Mouse (Mus musculus) megakaryocyte, embryonic 14.5 days (primary cell): ENCODE results near the gene Atxn10. TPM values are rescaled to one million over a fixed set of nuclear protein-coding genes. Genes with fewer than 3 reads are reported as not detected.
"Not testable (repeated sequence)": the region's sequence is repeated elsewhere in the genome, so short reads cannot be mapped to it uniquely, and the experiment has no call there.

ENCODE experiments used
- H3K27me3 ChIP-seq: replicated peaks from 2 replicates; pipeline ENCODE3; 2012; ENCODE audit warnings: inconsistent platforms
- H3K36me3 ChIP-seq: replicated peaks from 2 replicates; pipeline ENCODE3; 2012; ENCODE audit warnings: low read length, inconsistent platforms, mixed read lengths
- H3K4me1 ChIP-seq: 2 replicates; pipeline ENCODE4 v1.6.1; 2012; ENCODE audit warnings: inconsistent platforms
- H3K4me3 ChIP-seq: replicated peaks from 2 replicates; pipeline ENCODE3; 2012; ENCODE audit warnings: moderate library complexity, mild to moderate bottlenecking, inconsistent platforms
- H3K9me3 ChIP-seq: 2 replicates; pipeline ENCODE4 v1.6.1; 2012; ENCODE audit warnings: inconsistent platforms
- FLI1 ChIP-seq: IDR thresholded peaks from 2 replicates; pipeline ENCODE4 v1.6.1; 2012; ENCODE audit warnings: low read length, inconsistent platforms, mixed read lengths
- GATA1 ChIP-seq: IDR thresholded peaks from 3 replicates; pipeline ENCODE4 v1.6.1; 2012; ENCODE audit warnings: mixed read lengths, low read length, inconsistent platforms, borderline replicate concordance
- polyA plus RNA-seq: library from polyadenylated mRNA; stranded (reverse); fragments of >175 nt; gene quantifications from 2 replicates; pipeline ENCODE4 v1.2.3, GENCODE M21; 2012; ENCODE audit warnings: low replicate concordance; ENCODE audit not compliant: insufficient read depth

The Atxn10 gene
- polyA plus RNA-seq, 1 experiment: 85.4 TPM

- Histone ChIP-seq H3K4me3 (no peak overlapping the region), H3K4me1 (peaks cover 9% of the 10 kb centered on the region), H3K27me3 (peaks cover 57% of the 10 kb centered on the region), H3K9me3 (peaks cover 19% of the 10 kb centered on the region), H3K36me3 (no peaks in the 10 kb centered on the region)
- TF ChIP-seq FLI1 (no peak), GATA1 (no peak)
These were observed 24.9 kb upstream of the Atxn10 start for GRCm38 (mm10) chr15:85311058-85311657.

- TF ChIP-seq FLI1 (no peak), GATA1 (no peak)
- Histone ChIP-seq H3K4me1 (no peaks in the 10 kb centered on the region), H3K9me3 (no peaks in the 10 kb centered on the region), H3K27me3 (peaks cover 71% of the 10 kb centered on the region), H3K4me3 (no peak overlapping the region), H3K36me3 (no peaks in the 10 kb centered on the region)
These were observed 20.5 kb upstream of the Atxn10 start for GRCm38 (mm10) chr15:85315378-85316025.

GRCm38 (mm10) chr15:85316342-85317140 is 19.5 kb upstream of the Atxn10 start:
- peaks cover 75% of the 10 kb centered on the region for H3K27me3 ChIP-seq
- TF ChIP-seq FLI1: no peak
- no peaks in the 10 kb centered on the region for H3K9me3 ChIP-seq
- no peaks in the 10 kb centered on the region for H3K36me3 ChIP-seq
- no peaks in the 10 kb centered on the region; the same call in 1 of the 2 replicates for H3K4me1 ChIP-seq
- H3K4me3 ChIP-seq: no peak overlapping the region

GRCm38 (mm10) chr15:85319924-85320668 is 15.9 kb upstream of the Atxn10 start:
- no peaks in the 10 kb centered on the region; the same call in 1 of the 2 replicates for H3K4me1 ChIP-seq
- no peaks in the 10 kb centered on the region for H3K36me3 ChIP-seq
- H3K27me3 ChIP-seq: peaks cover 53% of the 10 kb centered on the region
- peaks cover 3% of the 10 kb centered on the region; the same call in 1 of the 2 replicates for H3K9me3 ChIP-seq
- no peak overlapping the region for H3K4me3 ChIP-seq
- TF ChIP-seq FLI1 (no peak), GATA1 (no peak)

- H3K27me3 ChIP-seq: peaks cover 36% of the 10 kb centered on the region
- peaks cover 11% of the 10 kb centered on the region for H3K4me1 ChIP-seq
- peaks cover 3% of the 10 kb centered on the region; the same call in 1 of the 2 replicates for H3K9me3 ChIP-seq
- TF ChIP-seq FLI1 (no peak), GATA1 (no peak)
- no peaks in the 10 kb centered on the region for H3K36me3 ChIP-seq
- no peak overlapping the region for H3K4me3 ChIP-seq
These were observed 12.8 kb upstream of the Atxn10 start for GRCm38 (mm10) chr15:85323214-85323613.

- TF ChIP-seq GATA1: no peak
- no peak for TF ChIP-seq FLI1
- Histone ChIP-seq H3K4me3 (no peak overlapping the region), H3K9me3 (peaks cover 8% of the 10 kb centered on the region), H3K27me3 (peaks cover 28% of the 10 kb centered on the region), H3K36me3 (no peaks in the 10 kb centered on the region), H3K4me1 (peaks cover 11% of the 10 kb centered on the region)
These were observed 11.6 kb upstream of the Atxn10 start for GRCm38 (mm10) chr15:85324426-85324825.

GRCm38 (mm10) chr15:85327808-85328207 is 8.2 kb upstream of the Atxn10 start:
- Histone ChIP-seq H3K36me3 (no peaks in the 10 kb centered on the region), H3K4me1 (peaks cover 15% of the 10 kb centered on the region), H3K9me3 (peaks cover 5% of the 10 kb centered on the region), H3K27me3 (peaks cover 8% of the 10 kb centered on the region), H3K4me3 (peak overlapping the region; percentile 74)
- TF ChIP-seq FLI1: no peak
- no peak for TF ChIP-seq GATA1

GRCm38 (mm10) chr15:85328455-85328854 is 7.6 kb upstream of the Atxn10 start:
- not testable (repeated sequence) for H3K36me3 ChIP-seq, H3K4me3 ChIP-seq, H3K27me3 ChIP-seq, H3K9me3 ChIP-seq
- H3K4me1 ChIP-seq: peaks cover 15% of the 10 kb centered on the region

- TF ChIP-seq FLI1: no peak
- no peak for TF ChIP-seq GATA1
- peaks cover 5% of the 10 kb centered on the region for H3K9me3 ChIP-seq
- no peaks in the 10 kb centered on the region for H3K36me3 ChIP-seq
- H3K27me3 ChIP-seq: peaks cover 3% of the 10 kb centered on the region
- H3K4me1 ChIP-seq: peaks cover 19% of the 10 kb centered on the region
- no peak overlapping the region for H3K4me3 ChIP-seq
These were observed 6.9 kb upstream of the Atxn10 start for GRCm38 (mm10) chr15:85329096-85329495.

GRCm38 (mm10) chr15:85330024-85330423 is 6.0 kb upstream of the Atxn10 start:
- Histone ChIP-seq H3K4me3 (no peak overlapping the region), H3K27me3 (peaks cover 2% of the 10 kb centered on the region), H3K4me1 (peaks cover 26% of the 10 kb centered on the region), H3K9me3 (peaks cover 5% of the 10 kb centered on the region), H3K36me3 (no peaks in the 10 kb centered on the region)
- TF ChIP-seq GATA1: no peak
- TF ChIP-seq FLI1: no peak

GRCm38 (mm10) chr15:85333511-85333910 is 2.5 kb upstream of the Atxn10 start:
- H3K9me3 ChIP-seq, H3K4me3 ChIP-seq, H3K27me3 ChIP-seq, H3K36me3 ChIP-seq: not testable (repeated sequence)
- peaks cover 40% of the 10 kb centered on the region for H3K4me1 ChIP-seq
